Mouse (Mus musculus) neural tube, embryonic 12.5 days (tissue): ENCODE measurements around the gene Slc9a2. TPM values are rescaled to one million over a fixed set of nuclear protein-coding genes. Genes with fewer than 3 reads are reported as not detected.
A peak's percentile ranks its signal among the peaks of the same experiment; 100 is the strongest.

ENCODE experiments used
- ATAC-seq: fragments of 200-750 bp; cut with Nextera tagmentation; 2 replicates; pipeline ENCODE4 v1.8.0; 2017; ENCODE audit warnings: low read depth, mild to moderate bottlenecking, moderate TSS enrichment, moderate library complexity; ENCODE audit not compliant: low FRiP score
- H3K27ac ChIP-seq: fragments of 300-500 bp; sonication (generic); 2 replicates; pipeline ENCODE4 v1.5.1; 2016
- H3K27me3 ChIP-seq: fragments of 300-500 bp; sonication (generic); replicated peaks from 2 replicates; pipeline ENCODE4 v1.6.1; 2016; ENCODE audit warnings: mild to moderate bottlenecking
- H3K36me3 ChIP-seq: fragments of 300-500 bp; sonication (generic); 2 replicates; pipeline ENCODE4 v1.6.1; 2016; ENCODE audit warnings: mild to moderate bottlenecking
- H3K4me1 ChIP-seq: fragments of 300-500 bp; sonication (generic); 2 replicates; pipeline ENCODE4 v1.6.1; 2016
- H3K4me2 ChIP-seq: fragments of 300-500 bp; sonication (generic); replicated peaks from 2 replicates; pipeline ENCODE4 v1.6.1; 2016; ENCODE audit warnings: mild to moderate bottlenecking
- H3K4me3 ChIP-seq: fragments of 300-500 bp; sonication (generic); 2 replicates; pipeline ENCODE4 v1.5.1; 2016
- H3K9ac ChIP-seq: fragments of 300-500 bp; sonication (generic); 2 replicates; pipeline ENCODE4 v1.6.1; 2016; ENCODE audit warnings: mild to moderate bottlenecking
- H3K9me3 ChIP-seq: fragments of 300-500 bp; sonication (generic); 2 replicates; pipeline ENCODE4 v1.6.1; 2016; ENCODE audit warnings: mild to moderate bottlenecking
- WGBS: fragments of 180-500 bp; shearing (Covaris S2); methylation state at CpG from one replicate; pipeline ENCODE4 v1.1.7; 2016; 5-methylcytosine and 5-hydroxymethylcytosine counted together
- polyA plus RNA-seq: library from polyadenylated mRNA; unstranded; fragments of >200 nt; fragmentation: Nextera tagmentation; extraction: Ambion mirVana; gene quantifications from 2 replicates; pipeline ENCODE4 v1.2.1, GENCODE M21; 2016

The Slc9a2 gene
- polyA plus RNA-seq, 1 experiment from 2014 or later: not detected

DNA sequence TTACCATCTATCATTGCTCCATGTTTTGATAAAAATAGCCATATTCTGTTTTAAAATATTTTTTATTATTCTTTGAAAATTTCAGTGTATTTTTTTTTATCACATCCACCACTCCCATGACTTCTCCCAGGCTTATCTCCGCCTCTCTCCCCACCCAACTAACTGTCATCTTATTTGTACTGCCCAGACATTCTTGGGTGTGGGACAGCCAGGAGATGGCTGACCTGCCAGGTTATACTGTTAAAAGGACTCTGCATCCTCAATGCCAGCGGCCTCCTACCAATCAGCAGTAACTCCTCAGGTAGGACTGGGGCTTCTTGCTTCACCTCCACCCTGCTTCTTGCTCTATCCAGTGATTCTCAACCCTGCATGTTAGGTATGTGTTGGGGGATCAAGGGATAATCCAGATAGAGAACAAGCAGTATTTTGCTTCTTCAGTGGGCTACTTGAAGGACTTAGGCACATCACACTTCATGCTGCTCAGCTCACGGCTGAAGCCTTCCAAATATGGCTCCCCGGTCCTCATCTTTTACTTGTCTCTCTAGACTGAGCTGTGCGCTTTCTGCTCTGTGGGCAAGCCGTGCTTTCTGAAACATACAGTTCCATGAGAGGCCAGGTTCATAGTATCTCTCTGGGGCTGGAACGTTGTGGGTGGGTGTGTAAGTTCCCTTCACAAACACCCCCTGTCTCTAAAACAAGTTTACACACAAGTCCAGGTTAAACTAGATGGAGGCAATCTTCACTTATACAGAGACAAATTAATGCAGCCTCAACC is 91.0 kb downstream of the Slc9a2 start:
- Histone ChIP-seq H3K9me3 (no peaks in the 10 kb centered on the region), H3K36me3 (peaks cover 8% of the 10 kb centered on the region; the same call in 1 of the 2 replicates), H3K27me3 (no peaks in the 10 kb centered on the region), H3K4me1 (no peaks in the 10 kb centered on the region), H3K27ac (no peak overlapping the region), H3K4me2 (no peak overlapping the region), H3K4me3 (no peak overlapping the region), H3K9ac (no peak overlapping the region)
- WGBS: 91% methylated on average over 7 of the region's 7 CpGs
- ATAC-seq: no peak

- H3K4me3 ChIP-seq: no peak overlapping the region
- no peak overlapping the region for H3K27ac ChIP-seq
- H3K27me3 ChIP-seq: no peaks in the 10 kb centered on the region
- 90% methylated on average over 5 of the region's 5 CpGs for WGBS
- ATAC-seq: no peak
- H3K9me3 ChIP-seq: no peaks in the 10 kb centered on the region
- H3K9ac ChIP-seq: no peak overlapping the region
- no peak overlapping the region for H3K4me2 ChIP-seq
- H3K4me1 ChIP-seq: no peaks in the 10 kb centered on the region
- peaks cover 8% of the 10 kb centered on the region; the same call in 1 of the 2 replicates for H3K36me3 ChIP-seq
Observed at GRCm38 (mm10) chr1:40773234-40773633, 92.9 kb downstream of the Slc9a2 start.

- no peaks in the 10 kb centered on the region for H3K27me3 ChIP-seq
- H3K4me1 ChIP-seq: no peaks in the 10 kb centered on the region
- H3K9me3 ChIP-seq: 0 out of 2 replicates have a peak, but pooled peaks cover 7% of the 10 kb centered on the region
- WGBS: 93% methylated on average over 10 of the region's 10 CpGs
- no peak for ATAC-seq
- no peak overlapping the region for H3K4me3 ChIP-seq
- H3K4me2 ChIP-seq: no peak overlapping the region
- H3K9ac ChIP-seq: no peak overlapping the region
- peaks cover 13% of the 10 kb centered on the region; the same call in 1 of the 2 replicates for H3K36me3 ChIP-seq
- no peak overlapping the region for H3K27ac ChIP-seq
Observed at GRCm38 (mm10) chr1:40774040-40774439, 93.7 kb downstream of the Slc9a2 start.

DNA sequence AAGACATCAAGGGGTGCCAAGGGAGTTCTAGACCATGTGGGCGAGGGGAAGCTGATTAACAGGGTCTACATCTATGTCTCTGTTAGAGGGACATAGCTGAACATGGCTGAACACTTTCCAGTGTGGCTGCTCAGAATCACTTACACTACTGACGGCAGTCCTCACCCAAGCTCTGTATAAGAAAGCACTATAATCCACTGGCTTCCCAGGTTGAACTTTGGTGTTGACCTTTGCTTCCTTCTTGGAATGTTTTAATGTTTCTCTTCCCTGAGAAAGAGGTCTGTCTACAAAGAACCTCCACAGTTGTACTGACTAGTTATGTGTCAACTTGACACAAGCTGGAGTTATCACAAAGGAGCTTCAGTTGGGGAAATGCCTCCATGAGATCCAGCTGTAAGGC is 95.7 kb downstream of the Slc9a2 start:
- no peak for ATAC-seq
- peaks cover 24% of the 10 kb centered on the region for H3K36me3 ChIP-seq
- 0 out of 2 replicates have a peak, but pooled peaks cover 7% of the 10 kb centered on the region for H3K9me3 ChIP-seq
- 86% methylated on average over 2 of the region's 2 CpGs for WGBS
- no peak overlapping the region for H3K9ac ChIP-seq
- no peak overlapping the region for H3K4me2 ChIP-seq
- no peaks in the 10 kb centered on the region for H3K27me3 ChIP-seq
- H3K4me1 ChIP-seq: no peaks in the 10 kb centered on the region
- H3K4me3 ChIP-seq: no peak overlapping the region
- no peak overlapping the region for H3K27ac ChIP-seq

DNA sequence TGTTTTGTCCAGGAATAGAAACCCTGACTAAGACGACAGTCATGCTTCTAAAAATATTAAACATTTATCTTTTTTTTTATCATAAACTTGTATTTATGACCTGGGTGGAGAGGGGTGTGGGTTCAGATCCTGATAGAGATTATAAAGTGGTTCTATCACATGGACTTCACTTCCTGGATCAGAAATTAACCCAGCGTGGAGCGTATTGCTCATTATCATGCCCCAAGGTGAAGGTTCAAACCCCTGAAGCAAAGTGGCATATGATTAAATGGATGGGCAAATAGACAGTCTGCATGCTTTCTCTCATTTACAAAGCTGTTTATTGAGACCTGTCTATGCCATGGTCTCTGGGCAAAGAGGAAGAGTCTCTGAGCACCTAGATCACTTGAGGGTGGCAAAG is 96.4 kb downstream of the Slc9a2 start:
- 92% methylated on average over 3 of the region's 3 CpGs for WGBS

GRCm38 (mm10) chr1:40783450-40783849 is 103.1 kb downstream of the Slc9a2 start:
- WGBS: 86% methylated on average over 7 of the region's 7 CpGs
- H3K9me3 ChIP-seq: 0 out of 2 replicates have a peak, but pooled peaks cover 7% of the 10 kb centered on the region

More for the DNA sequence above, 96.4 kb downstream of the Slc9a2 start:
- Histone ChIP-seq H3K9me3 (0 out of 2 replicates have a peak, but pooled peaks cover 7% of the 10 kb centered on the region), H3K27me3 (no peaks in the 10 kb centered on the region), H3K9ac (no peak overlapping the region), H3K4me3 (no peak overlapping the region), H3K4me1 (no peaks in the 10 kb centered on the region), H3K36me3 (peaks cover 24% of the 10 kb centered on the region), H3K4me2 (no peak overlapping the region), H3K27ac (no peak overlapping the region)
- ATAC-seq: no peak

GRCm38 (mm10) chr1:40784306-40784705 is 103.9 kb downstream of the Slc9a2 start:
- Histone ChIP-seq H3K27ac (no peak overlapping the region), H3K9ac (no peak overlapping the region), H3K4me1 (0 out of 2 replicates have a peak, but pooled peaks cover under 1% of the 10 kb centered on the region), H3K4me3 (no peak overlapping the region), H3K4me2 (no peak overlapping the region), H3K9me3 (no peaks in the 10 kb centered on the region), H3K27me3 (no peaks in the 10 kb centered on the region), H3K36me3 (peaks cover 8% of the 10 kb centered on the region)
- WGBS: 88% methylated on average over 9 of the region's 9 CpGs
- no peak for ATAC-seq

More at GRCm38 (mm10) chr1:40783450-40783849, 103.1 kb downstream of the Slc9a2 start:
- Histone ChIP-seq H3K36me3 (peaks cover 17% of the 10 kb centered on the region), H3K4me2 (no peak overlapping the region), H3K4me1 (no peaks in the 10 kb centered on the region), H3K9ac (no peak overlapping the region), H3K27me3 (no peaks in the 10 kb centered on the region), H3K4me3 (no peak overlapping the region), H3K27ac (no peak overlapping the region)
- no peak for ATAC-seq

DNA sequence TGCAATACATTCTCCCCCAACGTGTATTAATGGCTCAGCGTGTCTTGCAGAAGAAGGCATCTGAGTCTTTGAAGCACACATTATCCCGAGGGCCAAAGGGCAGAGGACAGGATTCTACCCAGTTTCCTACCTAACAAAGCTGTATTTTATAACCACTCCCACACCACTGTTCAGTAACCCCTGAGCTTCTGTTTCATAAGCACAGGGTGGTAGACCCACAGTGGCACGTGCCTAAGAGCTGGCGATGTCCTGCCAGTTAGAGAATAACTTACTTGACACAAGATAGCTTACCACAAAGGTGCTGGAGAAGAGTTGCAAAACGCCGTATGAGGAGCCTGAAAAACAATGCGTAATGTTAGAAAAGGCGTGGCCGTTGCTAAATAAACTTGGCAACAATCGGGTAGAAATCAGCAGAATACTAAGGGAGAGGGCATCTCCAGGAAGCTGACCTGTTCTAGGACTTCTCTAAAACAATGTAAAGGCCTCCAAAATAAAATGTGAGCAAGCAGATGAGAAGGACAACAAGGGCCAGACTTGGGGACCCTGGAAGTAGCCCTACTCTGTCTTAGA is 105.6 kb downstream of the Slc9a2 start:
- Histone ChIP-seq H3K4me1 (peaks cover 9% of the 10 kb centered on the region; the same call in 1 of the 2 replicates), H3K27ac (no peak overlapping the region), H3K9me3 (no peaks in the 10 kb centered on the region), H3K4me2 (no peak overlapping the region), H3K9ac (no peak overlapping the region), H3K36me3 (no peaks in the 10 kb centered on the region), H3K4me3 (no peak overlapping the region), H3K27me3 (no peaks in the 10 kb centered on the region)
- WGBS: 89% methylated on average over 11 of the region's 11 CpGs
- ATAC-seq: no peak

GRCm38 (mm10) chr1:40788956-40789355 is 108.6 kb downstream of the Slc9a2 start:
- H3K9ac ChIP-seq: no peak overlapping the region
- peaks cover 9% of the 10 kb centered on the region; the same call in 1 of the 2 replicates for H3K4me1 ChIP-seq
- no peak overlapping the region for H3K4me3 ChIP-seq
- no peak overlapping the region for H3K27ac ChIP-seq
- no peak for ATAC-seq
- H3K36me3 ChIP-seq: no peaks in the 10 kb centered on the region
- no peaks in the 10 kb centered on the region for H3K27me3 ChIP-seq
- 90% methylated on average over 6 of the region's 6 CpGs for WGBS
- no peak overlapping the region for H3K4me2 ChIP-seq
- H3K9me3 ChIP-seq: no peaks in the 10 kb centered on the region

GRCm38 (mm10) chr1:40789666-40790233 is 109.4 kb downstream of the Slc9a2 start:
- H3K4me2 ChIP-seq: peak overlapping the region; percentile 76
- peak; percentile 55 for ATAC-seq
- WGBS: 24% methylated on average over 5 of the region's 5 CpGs
- H3K9ac ChIP-seq: no peak overlapping the region
- no peaks in the 10 kb centered on the region for H3K9me3 ChIP-seq
- H3K4me1 ChIP-seq: peaks cover 9% of the 10 kb centered on the region; the same call in 1 of the 2 replicates
- H3K4me3 ChIP-seq: peak overlapping the region; percentile 65
- H3K27ac ChIP-seq: no peak overlapping the region
- H3K27me3 ChIP-seq: no peaks in the 10 kb centered on the region
- no peaks in the 10 kb centered on the region for H3K36me3 ChIP-seq

GRCm38 (mm10) chr1:40790324-40791141 is 110.2 kb downstream of the Slc9a2 start, which contains the start of gene Mfsd9:
Gene Mfsd9, minus strand, starts transcription at chr1:40790687.
- peak; percentile 96 for ATAC-seq
- Histone ChIP-seq H3K4me2 (peak within 1 kb of the TSS; percentile 76), H3K9ac (0 out of 2 replicates have a peak within 1 kb of the TSS, but pooled peaks have one; percentile 38), H3K4me3 (peak within 1 kb of the TSS; percentile 65), H3K9me3 (no peaks in the 10 kb centered on the region), H3K36me3 (no peaks in the 10 kb centered on the region), H3K4me1 (peaks cover 9% of the 10 kb centered on the region; the same call in 1 of the 2 replicates), H3K27me3 (no peaks in the 10 kb centered on the region), H3K27ac (no peak within 1 kb of the TSS)
- WGBS: 7% methylated on average over 38 of the region's 38 CpGs
